Mouse (Mus musculus): ENCODE measurements around the gene Nebl. TPM values are rescaled to one million over a fixed set of nuclear protein-coding genes. Genes with fewer than 3 reads are reported as not detected.

The Nebl gene
- polyA plus RNA-seq, 1 experiment from 2014 or later = 9.7 TPM

DNA sequence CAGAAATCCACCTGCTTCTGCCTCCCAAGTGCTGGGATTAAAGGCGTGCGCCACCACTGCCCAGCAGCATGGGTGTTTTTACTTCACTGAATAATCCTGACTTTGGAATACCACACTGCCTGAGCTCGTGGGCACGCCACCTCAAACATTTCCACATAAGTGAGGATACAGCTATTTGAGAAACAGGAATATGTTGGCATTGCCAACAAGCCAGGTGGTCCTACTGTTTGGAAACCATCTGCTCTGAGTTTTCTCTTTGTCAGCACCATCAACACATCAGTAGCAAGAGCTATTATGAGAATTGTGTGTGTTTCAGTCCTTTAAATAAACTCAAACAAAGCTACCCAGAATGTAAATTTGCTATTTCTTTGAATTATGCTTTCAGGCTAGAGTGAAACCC lies 192.8 kb downstream of the Nebl start:
- H3K9me3 ChIP-seq (ENCODE audit: low read length) = no peaks in the 10 kb centered on the region
- no peak for ATAC-seq (ENCODE audit: low FRiP score, low TSS enrichment)
- 91% methylated on average over 4 of the region's 4 CpGs for WGBS
- no peak overlapping the region for H3K9ac ChIP-seq (replicated peaks; ENCODE audit: low read length)
- H3K4me2 ChIP-seq (replicated peaks; ENCODE audit: low read depth, low read length) = no peak overlapping the region
- no peaks in the 10 kb centered on the region for H3K36me3 ChIP-seq (ENCODE audit: insufficient read depth, low read length)
- H3K27me3 ChIP-seq (ENCODE audit: insufficient read depth, low read length) = no peaks in the 10 kb centered on the region
- H3K4me1 ChIP-seq (ENCODE audit: insufficient read depth, low read length) = 0 out of 2 replicates have a peak, but pooled peaks cover 4% of the 10 kb centered on the region
- no peak overlapping the region for H3K27ac ChIP-seq (ENCODE audit: low read length)
- no peak overlapping the region for H3K4me3 ChIP-seq (ENCODE audit: low read length)

DNA sequence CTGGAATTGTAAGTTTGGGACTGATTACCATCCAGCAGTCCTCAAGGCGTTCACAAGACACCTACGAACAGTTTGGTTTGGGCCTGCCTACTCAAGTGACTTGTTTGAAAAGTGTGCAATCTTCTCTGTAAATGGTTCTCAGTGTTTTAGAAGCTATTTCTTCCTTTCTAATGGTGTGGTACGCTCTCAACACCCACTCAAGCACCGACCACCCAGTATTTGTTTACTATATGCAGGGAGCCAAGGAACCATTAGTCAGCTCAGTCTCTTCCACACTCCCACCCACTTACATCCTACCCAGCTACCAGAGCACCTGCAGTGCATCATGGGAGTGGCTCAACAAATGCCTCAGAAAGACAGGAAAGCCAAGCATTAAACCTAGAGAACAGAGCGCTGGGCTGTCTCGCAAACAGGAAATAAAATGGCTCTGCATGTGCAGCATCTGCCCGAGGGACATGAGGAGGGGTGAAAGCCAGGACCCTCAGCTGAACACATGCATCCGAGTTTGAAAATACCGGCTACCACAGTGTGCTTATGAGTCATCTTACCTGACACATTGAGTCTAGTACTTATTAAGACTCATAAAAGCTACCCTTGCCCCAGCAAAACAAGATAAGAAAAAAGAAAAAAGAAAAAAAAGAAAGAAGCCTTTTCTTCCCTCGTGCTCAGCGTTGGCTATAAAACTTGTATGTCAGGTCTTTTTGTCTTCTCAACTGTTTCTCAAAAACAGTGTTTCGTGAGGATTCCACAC lies 199.7 kb downstream of the Nebl start:
- no peaks in the 10 kb centered on the region for H3K36me3 ChIP-seq (ENCODE audit: insufficient read depth, low read length)
- H3K27me3 ChIP-seq (ENCODE audit: insufficient read depth, low read length) = no peaks in the 10 kb centered on the region
- H3K9me3 ChIP-seq (ENCODE audit: low read length) = no peaks in the 10 kb centered on the region
- no peak overlapping the region for H3K4me3 ChIP-seq (ENCODE audit: low read length)
- ATAC-seq (ENCODE audit: low FRiP score, low TSS enrichment) = 0 out of 2 replicates have a peak, but pooled peaks have one; percentile 27
- H3K4me2 ChIP-seq (replicated peaks; ENCODE audit: low read depth, low read length) = no peak overlapping the region
- H3K4me1 ChIP-seq (ENCODE audit: insufficient read depth, low read length) = no peaks in the 10 kb centered on the region
- no peak overlapping the region for H3K27ac ChIP-seq (ENCODE audit: low read length)
- WGBS = 75% methylated on average over 12 of the region's 12 CpGs
- no peak overlapping the region for H3K9ac ChIP-seq (replicated peaks; ENCODE audit: low read length)

DNA sequence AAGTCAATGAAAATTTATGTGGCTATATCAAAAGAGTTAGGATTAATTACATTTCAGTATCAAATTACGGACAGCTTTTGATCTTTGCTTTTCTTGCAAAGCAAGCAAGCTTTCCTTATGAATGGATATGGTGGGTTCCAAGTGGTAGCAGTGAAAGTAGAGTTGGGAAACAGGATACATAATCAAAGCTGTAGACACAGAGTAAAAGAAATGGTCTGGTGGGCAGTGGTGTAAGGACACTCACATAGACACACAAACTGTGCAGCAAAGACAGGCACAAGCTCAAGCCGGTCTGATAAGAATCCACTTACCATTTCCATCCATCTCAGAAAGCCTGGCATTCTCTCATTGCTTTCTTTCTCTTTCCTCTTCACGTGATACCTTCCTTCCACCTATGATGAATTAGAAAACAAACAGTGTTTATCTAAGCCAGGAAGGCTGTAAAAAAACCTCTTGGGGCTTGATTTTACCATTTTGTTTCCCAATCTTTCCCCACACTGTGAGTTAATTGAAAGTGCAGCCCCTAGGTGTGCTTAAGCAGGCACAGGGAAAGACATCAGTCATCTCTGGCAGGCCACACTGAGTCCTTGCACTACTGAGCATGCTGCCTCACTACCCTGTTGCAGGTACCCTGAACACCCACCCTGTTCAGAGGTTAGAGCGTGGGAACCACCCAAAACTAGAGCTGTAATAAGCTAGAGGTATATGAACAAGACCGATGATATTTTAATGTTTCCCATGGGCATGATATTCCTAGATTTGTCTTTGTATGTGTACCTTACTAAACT lies 205.3 kb downstream of the Nebl start:
- Histone ChIP-seq H3K9me3 (ENCODE audit: low read length) (no peaks in the 10 kb centered on the region), H3K4me2 (replicated peaks; ENCODE audit: low read depth, low read length) (no peak overlapping the region), H3K4me3 (ENCODE audit: low read length) (no peak overlapping the region), H3K27ac (ENCODE audit: low read length) (no peak overlapping the region), H3K4me1 (ENCODE audit: insufficient read depth, low read length) (peaks cover 16% of the 10 kb centered on the region; the same call in 1 of the 2 replicates), H3K36me3 (ENCODE audit: insufficient read depth, low read length) (no peaks in the 10 kb centered on the region), H3K27me3 (ENCODE audit: insufficient read depth, low read length) (no peaks in the 10 kb centered on the region), H3K9ac (replicated peaks; ENCODE audit: low read length) (no peak overlapping the region)
- 61% methylated on average over 5 of the region's 5 CpGs for WGBS
- ATAC-seq (ENCODE audit: low FRiP score, low TSS enrichment) = peak; percentile 59

DNA sequence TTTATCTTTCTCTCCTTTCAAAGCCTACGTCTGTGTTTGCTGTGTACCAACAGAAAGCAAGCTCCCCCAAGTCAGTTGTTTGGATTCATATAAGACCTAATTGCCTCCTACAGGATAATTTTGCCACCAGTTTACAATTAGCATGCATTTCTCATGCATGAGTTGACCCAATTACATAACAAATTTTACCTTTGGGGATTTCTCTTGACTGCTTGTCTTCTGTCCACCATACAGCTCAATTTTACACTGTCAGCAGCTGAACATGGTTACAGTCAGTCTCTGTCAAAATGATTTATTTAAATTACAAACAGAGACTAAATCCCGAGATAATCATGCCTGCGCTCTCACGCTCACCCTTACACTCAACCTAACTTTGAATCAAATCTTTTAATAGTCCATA lies 206.1 kb downstream of the Nebl start:
- no peak overlapping the region for H3K9ac ChIP-seq (replicated peaks; ENCODE audit: low read length)
- no peak overlapping the region for H3K4me3 ChIP-seq (ENCODE audit: low read length)
- no peak overlapping the region for H3K27ac ChIP-seq (ENCODE audit: low read length)
- peaks cover 16% of the 10 kb centered on the region; the same call in 1 of the 2 replicates for H3K4me1 ChIP-seq (ENCODE audit: insufficient read depth, low read length)
- no peak for ATAC-seq (ENCODE audit: low FRiP score, low TSS enrichment)
- H3K4me2 ChIP-seq (replicated peaks; ENCODE audit: low read depth, low read length) = no peak overlapping the region
- 56% methylated on average over 4 of the region's 4 CpGs for WGBS
- H3K27me3 ChIP-seq (ENCODE audit: insufficient read depth, low read length) = no peaks in the 10 kb centered on the region
- H3K9me3 ChIP-seq (ENCODE audit: low read length) = no peaks in the 10 kb centered on the region
- no peaks in the 10 kb centered on the region for H3K36me3 ChIP-seq (ENCODE audit: insufficient read depth, low read length)

DNA sequence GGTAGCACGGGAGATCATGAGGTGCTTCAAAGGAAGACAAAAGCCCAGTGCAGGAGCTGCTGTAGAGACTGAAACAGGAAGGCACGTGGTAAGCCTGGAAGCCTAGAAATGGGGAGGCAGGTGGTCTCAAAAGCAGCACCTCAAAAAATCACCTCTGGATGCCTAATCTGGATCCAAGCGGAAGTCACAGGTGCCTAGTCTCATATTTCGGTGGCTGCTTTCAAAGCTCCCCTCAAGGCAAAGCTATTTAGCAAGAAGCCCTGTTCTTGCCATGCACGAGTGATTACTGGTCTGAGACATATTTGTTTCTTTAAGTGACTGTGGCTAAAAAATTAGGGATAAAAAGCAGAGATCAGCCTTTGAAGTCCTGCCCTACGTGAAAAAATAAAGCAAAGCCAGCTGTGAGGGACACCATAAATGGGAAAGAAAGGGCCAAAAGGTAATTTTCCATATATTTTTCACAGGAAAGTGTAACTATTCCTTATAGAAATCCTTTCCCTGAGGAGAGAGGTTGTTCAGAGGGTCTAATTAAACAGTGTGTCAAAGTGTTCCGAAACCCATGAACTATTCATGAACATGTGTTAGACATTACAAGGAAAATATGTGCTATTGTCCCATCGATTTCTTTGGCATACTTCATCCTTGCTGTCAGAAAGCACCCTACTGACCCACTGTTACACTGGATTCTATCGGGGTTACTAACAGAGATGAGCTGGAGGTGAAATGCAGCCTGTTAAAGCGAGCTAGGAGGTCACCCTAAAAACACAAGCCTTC lies 206.9 kb downstream of the Nebl start:
- Histone ChIP-seq H3K9me3 (ENCODE audit: low read length) (no peaks in the 10 kb centered on the region), H3K4me3 (ENCODE audit: low read length) (no peak overlapping the region), H3K4me1 (ENCODE audit: insufficient read depth, low read length) (peaks cover 16% of the 10 kb centered on the region; the same call in 1 of the 2 replicates), H3K36me3 (ENCODE audit: insufficient read depth, low read length) (no peaks in the 10 kb centered on the region), H3K9ac (replicated peaks; ENCODE audit: low read length) (no peak overlapping the region), H3K4me2 (replicated peaks; ENCODE audit: low read depth, low read length) (no peak overlapping the region), H3K27ac (ENCODE audit: low read length) (0 out of 2 replicates have a peak overlapping the region, but pooled peaks have one; percentile 14), H3K27me3 (ENCODE audit: insufficient read depth, low read length) (no peaks in the 10 kb centered on the region)
- ATAC-seq (ENCODE audit: low FRiP score, low TSS enrichment) = 0 out of 2 replicates have a peak, but pooled peaks have one; percentile 42
- WGBS = 44% methylated on average over 10 of the region's 10 CpGs

DNA sequence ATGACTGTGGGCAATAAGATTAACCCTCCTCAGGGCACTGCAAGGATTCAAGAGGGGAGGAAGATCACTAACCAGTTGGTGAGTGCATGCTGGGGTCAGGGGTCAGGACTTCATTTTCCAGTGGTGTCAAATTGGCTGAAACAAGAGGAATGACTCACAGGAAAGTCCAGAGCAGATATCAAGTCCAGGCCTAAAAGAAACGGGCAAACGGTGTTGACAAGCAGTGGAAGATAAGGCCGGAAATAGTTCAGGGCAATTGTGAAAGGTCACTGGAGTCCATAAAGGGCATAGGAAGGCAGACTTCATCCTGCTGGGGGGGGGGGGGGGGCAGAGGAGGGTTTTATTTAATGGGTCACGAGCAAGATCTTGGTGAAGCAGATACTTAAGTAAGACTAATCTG lies 207.5 kb downstream of the Nebl start:
- no peak overlapping the region for H3K27ac ChIP-seq (ENCODE audit: low read length)
- no peaks in the 10 kb centered on the region for H3K9me3 ChIP-seq (ENCODE audit: low read length)
- H3K4me1 ChIP-seq (ENCODE audit: insufficient read depth, low read length) = peaks cover 16% of the 10 kb centered on the region; the same call in 1 of the 2 replicates
- WGBS = 23% methylated on average over 4 of the region's 4 CpGs
- H3K9ac ChIP-seq (replicated peaks; ENCODE audit: low read length) = no peak overlapping the region
- no peaks in the 10 kb centered on the region for H3K36me3 ChIP-seq (ENCODE audit: insufficient read depth, low read length)
- ATAC-seq (ENCODE audit: low FRiP score, low TSS enrichment) = 0 out of 2 replicates have a peak, but pooled peaks have one; percentile 42
- no peaks in the 10 kb centered on the region for H3K27me3 ChIP-seq (ENCODE audit: insufficient read depth, low read length)
- H3K4me2 ChIP-seq (replicated peaks; ENCODE audit: low read depth, low read length) = no peak overlapping the region
- no peak overlapping the region for H3K4me3 ChIP-seq (ENCODE audit: low read length)

DNA sequence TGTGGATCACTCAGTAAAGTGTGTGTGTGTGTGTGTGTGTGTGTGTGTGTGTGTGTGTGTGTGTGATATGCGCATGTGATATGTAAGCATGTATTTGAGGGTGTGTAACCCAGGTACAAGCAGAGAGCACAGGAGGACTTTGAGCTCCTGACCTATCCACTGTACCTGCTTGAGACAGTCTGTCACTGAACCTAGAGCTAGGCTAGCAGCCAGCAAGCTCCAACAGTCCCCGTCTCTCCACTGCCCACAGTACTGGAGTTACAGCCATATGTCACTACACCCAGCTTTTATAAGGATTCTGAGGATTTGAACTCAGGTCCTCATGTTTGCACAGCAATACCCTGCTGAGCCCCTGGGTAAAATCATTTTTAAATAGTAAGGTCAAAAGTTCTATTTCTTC lies 215.6 kb downstream of the Nebl start:
- WGBS = 78% methylated on average over 2 of the region's 2 CpGs
- Histone ChIP-seq H3K4me3 (ENCODE audit: low read length) (no peak overlapping the region), H3K36me3 (ENCODE audit: insufficient read depth, low read length) (no peaks in the 10 kb centered on the region), H3K27me3 (ENCODE audit: insufficient read depth, low read length) (no peaks in the 10 kb centered on the region), H3K4me2 (replicated peaks; ENCODE audit: low read depth, low read length) (no peak overlapping the region), H3K9me3 (ENCODE audit: low read length) (no peaks in the 10 kb centered on the region), H3K4me1 (ENCODE audit: insufficient read depth, low read length) (no peaks in the 10 kb centered on the region), H3K27ac (ENCODE audit: low read length) (no peak overlapping the region), H3K9ac (replicated peaks; ENCODE audit: low read length) (no peak overlapping the region)
- no peak for ATAC-seq (ENCODE audit: low FRiP score, low TSS enrichment)

DNA sequence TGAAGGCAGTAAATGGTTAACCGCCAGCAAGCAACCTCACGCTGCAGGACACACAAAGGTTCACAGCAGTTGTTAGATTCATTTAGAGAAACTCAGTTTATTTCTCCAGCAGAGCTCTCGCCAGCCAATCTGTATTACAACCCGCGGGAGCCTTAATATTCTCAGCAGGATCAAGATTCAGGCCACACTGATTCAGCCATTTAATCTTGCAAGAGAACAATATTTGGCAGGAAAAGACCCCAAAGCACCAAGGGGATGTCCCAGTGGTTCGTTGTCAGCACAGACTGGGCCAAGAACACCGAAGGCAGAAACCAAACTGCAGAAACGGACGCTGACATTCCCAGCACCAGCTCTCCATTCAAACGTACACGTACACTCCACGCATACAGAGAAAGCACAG lies 216.5 kb downstream of the Nebl start:
- no peaks in the 10 kb centered on the region for H3K27me3 ChIP-seq (ENCODE audit: insufficient read depth, low read length)
- no peak overlapping the region for H3K9ac ChIP-seq (replicated peaks; ENCODE audit: low read length)
- H3K4me2 ChIP-seq (replicated peaks; ENCODE audit: low read depth, low read length) = no peak overlapping the region
- H3K27ac ChIP-seq (ENCODE audit: low read length) = no peak overlapping the region
- ATAC-seq (ENCODE audit: low FRiP score, low TSS enrichment) = no peak
- no peaks in the 10 kb centered on the region for H3K9me3 ChIP-seq (ENCODE audit: low read length)
- 67% methylated on average over 12 of the region's 12 CpGs for WGBS
- H3K4me1 ChIP-seq (ENCODE audit: insufficient read depth, low read length) = no peaks in the 10 kb centered on the region
- H3K4me3 ChIP-seq (ENCODE audit: low read length) = no peak overlapping the region
- no peaks in the 10 kb centered on the region for H3K36me3 ChIP-seq (ENCODE audit: insufficient read depth, low read length)

DNA sequence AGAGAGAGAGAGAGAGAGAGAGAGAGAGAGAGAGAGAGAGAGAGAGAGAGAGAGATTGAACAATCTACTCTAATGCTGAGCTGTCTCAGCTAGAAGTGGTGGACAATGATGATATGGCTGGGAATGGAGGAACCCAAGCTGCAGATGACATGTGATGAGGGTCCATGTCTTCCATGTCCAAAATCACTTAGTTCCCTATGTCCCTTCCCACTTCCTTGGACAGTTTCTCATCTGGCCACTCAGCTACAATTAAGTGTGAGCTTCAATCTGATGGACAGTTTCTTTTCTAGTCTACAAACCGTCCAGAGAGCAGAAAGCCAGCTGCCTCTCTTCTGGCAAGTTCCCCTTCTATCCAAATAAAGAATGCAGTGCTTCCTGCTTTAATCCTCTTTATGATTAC lies 221.3 kb downstream of the Nebl start:
- 48% methylated on average over 1 of the region's 1 CpGs for WGBS
- no peak for ATAC-seq (ENCODE audit: low FRiP score, low TSS enrichment)
- Histone ChIP-seq H3K4me1 (ENCODE audit: insufficient read depth, low read length) (no peaks in the 10 kb centered on the region), H3K4me3 (ENCODE audit: low read length) (no peak overlapping the region), H3K27me3 (ENCODE audit: insufficient read depth, low read length) (no peaks in the 10 kb centered on the region), H3K9me3 (ENCODE audit: low read length) (no peaks in the 10 kb centered on the region), H3K9ac (replicated peaks; ENCODE audit: low read length) (no peak overlapping the region), H3K36me3 (ENCODE audit: insufficient read depth, low read length) (no peaks in the 10 kb centered on the region), H3K4me2 (replicated peaks; ENCODE audit: low read depth, low read length) (no peak overlapping the region), H3K27ac (ENCODE audit: low read length) (no peak overlapping the region)

All from kidney, embryonic 16.5 days (tissue).